ENCODE assay signal across 9 mouse cellular contexts in genomic region chr7:66309240-66309949, GRCm38 (mm10). TPM values are rescaled to one million over a fixed set of nuclear protein-coding genes. Genes with fewer than 3 reads are reported as not detected.
A peak's percentile ranks its signal among the peaks of the same experiment; 100 is the strongest.
DNase-seq lines count a peak whose midpoint lies in the region; ATAC-seq lines count a peak whose summit lies in the region.
"Had no signal": no experiment of that assay in that cellular context is flagged by ENCODE, and none has a peak within 500 bp of the region (broad histone marks: within the 10 kb centered on the region; RNA-seq: fewer than 3 reads in every experiment).

No protein-coding gene starts in this region.

- no peaks in the 10 kb centered on the region for H3K9me3 ChIP-seq in midbrain, embryonic 11.5 days (ENCODE audit: control insufficient read depth, low read length)
- H3K9me3 ChIP-seq in midbrain, embryonic 14.5 days (ENCODE audit: control insufficient read depth, low read length): no peaks in the 10 kb centered on the region
- H3K9me3 ChIP-seq in liver, embryonic 13.5 days (replicated peaks): no peaks in the 10 kb centered on the region
- H3K9me3 ChIP-seq in stomach, embryonic 15.5 days: no peaks in the 10 kb centered on the region

- no peak overlapping the region for H3K4me2 ChIP-seq in midbrain, embryonic 11.5 days
- H3K4me2 ChIP-seq in midbrain, embryonic 14.5 days (ENCODE audit: low read length): no peak overlapping the region
- H3K4me2 ChIP-seq in liver, embryonic 13.5 days: no peak overlapping the region
- no peak overlapping the region for H3K4me2 ChIP-seq in stomach, embryonic 15.5 days

- 79% methylated on average over 5 of the region's 5 CpGs for WGBS in midbrain, embryonic 11.5 days
- 79% methylated on average over 5 of the region's 5 CpGs for WGBS in midbrain, embryonic 14.5 days
- 29% methylated on average over 5 of the region's 5 CpGs for WGBS in liver, embryonic 13.5 days (ENCODE audit: insufficient replicate concordance)
- WGBS in stomach, embryonic 15.5 days: 50% methylated on average over 5 of the region's 5 CpGs

- no peaks in the 10 kb centered on the region for H3K4me1 ChIP-seq in midbrain, embryonic 11.5 days (ENCODE audit: control insufficient read depth, insufficient read depth, low read length)
- no peaks in the 10 kb centered on the region for H3K4me1 ChIP-seq in midbrain, embryonic 14.5 days (ENCODE audit: control insufficient read depth, insufficient read depth, low read length)
- peaks cover 30% of the 10 kb centered on the region for H3K4me1 ChIP-seq in liver, embryonic 13.5 days (replicated peaks)
- peaks cover 9% of the 10 kb centered on the region; the same call in 1 of the 2 replicates for H3K4me1 ChIP-seq in stomach, embryonic 15.5 days

- no peaks in the 10 kb centered on the region for H3K27me3 ChIP-seq in midbrain, embryonic 11.5 days (ENCODE audit: control insufficient read depth, insufficient read depth, low read length)
- H3K27me3 ChIP-seq in midbrain, embryonic 14.5 days (ENCODE audit: control insufficient read depth, insufficient read depth, low read length): no peaks in the 10 kb centered on the region
- H3K27me3 ChIP-seq in liver, embryonic 13.5 days: 0 out of 2 replicates have a peak, but pooled peaks cover 2% of the 10 kb centered on the region
- H3K27me3 ChIP-seq in stomach, embryonic 15.5 days (replicated peaks): no peaks in the 10 kb centered on the region

- H3K9ac ChIP-seq in midbrain, embryonic 11.5 days (ENCODE audit: low read length): no peak overlapping the region
- H3K9ac ChIP-seq in midbrain, embryonic 14.5 days (replicated peaks; ENCODE audit: low read length): no peak overlapping the region
- H3K9ac ChIP-seq in liver, embryonic 13.5 days: no peak overlapping the region
- no peak overlapping the region for H3K9ac ChIP-seq in stomach, embryonic 15.5 days

- DNase-seq in midbrain, embryonic 11.5 days (ENCODE audit: low spot score, missing footprints): peak; percentile 78
- no peak for DNase-seq in midbrain, embryonic 14.5 days
- DNase-seq in heart, adult 9 months (ENCODE audit: low spot score in 2 of 2): peak; percentile 54 to 76
- DNase-seq in liver, embryonic 13.5 days: no peak
- DNase-seq in cerebellum, postnatal 36 days: no peak
- DNase-seq in thymus, postnatal 14 days: no peak
- no peak for DNase-seq in retina, embryonic 14.5 days (ENCODE audit: low spot score)

- no peak overlapping the region for H3K4me3 ChIP-seq in midbrain, embryonic 11.5 days (ENCODE audit: low read depth, low read length)
- no peak overlapping the region for H3K4me3 ChIP-seq in midbrain, embryonic 14.5 days (replicated peaks; ENCODE audit: low read depth, low read length)
- H3K4me3 ChIP-seq in liver, embryonic 13.5 days (replicated peaks): no peak overlapping the region
- H3K4me3 ChIP-seq in stomach, embryonic 15.5 days (replicated peaks): no peak overlapping the region

- no peak for ATAC-seq in midbrain, embryonic 11.5 days (ENCODE audit: low FRiP score)
- ATAC-seq in midbrain, embryonic 14.5 days (ENCODE audit: low FRiP score, low TSS enrichment): no peak
- ATAC-seq in liver, embryonic 13.5 days (ENCODE audit: low read depth): peak; percentile 74
- ATAC-seq in stomach, embryonic 15.5 days (ENCODE audit: insufficient read depth, low FRiP score, low read depth): peak; percentile 85

- H3K36me3 ChIP-seq in midbrain, embryonic 11.5 days (ENCODE audit: control insufficient read depth, insufficient read depth, low read length): no peaks in the 10 kb centered on the region
- no peaks in the 10 kb centered on the region for H3K36me3 ChIP-seq in midbrain, embryonic 14.5 days (ENCODE audit: control insufficient read depth, insufficient read depth, low read length)
- H3K36me3 ChIP-seq in liver, embryonic 13.5 days: peaks cover 19% of the 10 kb centered on the region; the same call in 1 of the 2 replicates
- H3K36me3 ChIP-seq in stomach, embryonic 15.5 days: 0 out of 2 replicates have a peak, but pooled peaks cover 7% of the 10 kb centered on the region

- H3K27ac ChIP-seq in midbrain, embryonic 11.5 days (ENCODE audit: low read depth, low read length): no peak overlapping the region
- H3K27ac ChIP-seq in midbrain, embryonic 14.5 days (replicated peaks; ENCODE audit: low read depth, low read length): no peak overlapping the region
- peak overlapping the region; percentile 56 for H3K27ac ChIP-seq in liver, embryonic 13.5 days
- H3K27ac ChIP-seq in stomach, embryonic 15.5 days: peak overlapping the region; percentile 80

RNA-seq across cellular contexts. Expression of gene Gm10974, which starts 56.3 kb away (rescaled TPM):
- polyA plus RNA-seq in midbrain, embryonic 11.5 days (2014; fragmentation: Nextera tagmentation; extraction: Ambion mirVana): not detected in 2 replicates
- not detected in 2 replicates for polyA plus RNA-seq in midbrain, embryonic 14.5 days (2014; fragmentation: Nextera tagmentation; extraction: Ambion mirVana)
- polyA plus RNA-seq in liver, embryonic 13.5 days (2015; fragmentation: Nextera tagmentation; extraction: Ambion mirVana): not detected in 2 replicates
- not detected in 2 replicates for polyA plus RNA-seq in stomach, embryonic 15.5 days (2015; fragmentation: Nextera tagmentation; extraction: Ambion mirVana)
- polyA plus RNA-seq: frontal cortex, adult 2 months had no signal

Comparison
In these comparisons a context has a peak if more than half of its experiments do, and no peak if none do; other contexts are left out.
1. DNase-seq: peak in midbrain, embryonic 11.5 days (single experiment) and heart, adult 9 months (2 of 2); none in midbrain, embryonic 14.5 days (single experiment), liver, embryonic 13.5 days (single experiment), cerebellum, postnatal 36 days (0 of 2), thymus, postnatal 14 days (single experiment) and retina, embryonic 14.5 days (single experiment).
2. ATAC-seq: peak in liver, embryonic 13.5 days (single experiment) and stomach, embryonic 15.5 days (single experiment); none in midbrain, embryonic 11.5 days (single experiment) and midbrain, embryonic 14.5 days (single experiment).
3. H3K27ac ChIP-seq: peak in liver, embryonic 13.5 days (single experiment) and stomach, embryonic 15.5 days (single experiment); none in midbrain, embryonic 11.5 days (single experiment) and midbrain, embryonic 14.5 days (single experiment).